Mouse (Mus musculus): ENCODE measurements around the gene Tmsb10.

GRCm38 (mm10) chr6:72971074-72971473 lies 12.5 kb upstream of the Tmsb10 start:
- TF ChIP-seq GATA1 (IDR thresholded peaks at IDR 0.05; ENCODE audit: borderline replicate concordance, low read length) (no peak), FLI1 (IDR thresholded peaks at IDR 0.05; ENCODE audit: low read length) (no peak)

Data from megakaryocyte, embryonic 14.5 days (primary cell).